Mouse (Mus musculus) T-helper 1 cell (primary cell): Measurements from ENCODE around the gene Gm48552.

ENCODE experiments used
- in situ Hi-C: fragments of 300-600 bp; cut with MboI, MseI; formaldehyde crosslinking; loops from one replicate; pipeline ENCODE4 v1.15.1; 2025; ENCODE audit warnings: high pct_unique_total_duplicates

Gm48552 gene

DNA sequence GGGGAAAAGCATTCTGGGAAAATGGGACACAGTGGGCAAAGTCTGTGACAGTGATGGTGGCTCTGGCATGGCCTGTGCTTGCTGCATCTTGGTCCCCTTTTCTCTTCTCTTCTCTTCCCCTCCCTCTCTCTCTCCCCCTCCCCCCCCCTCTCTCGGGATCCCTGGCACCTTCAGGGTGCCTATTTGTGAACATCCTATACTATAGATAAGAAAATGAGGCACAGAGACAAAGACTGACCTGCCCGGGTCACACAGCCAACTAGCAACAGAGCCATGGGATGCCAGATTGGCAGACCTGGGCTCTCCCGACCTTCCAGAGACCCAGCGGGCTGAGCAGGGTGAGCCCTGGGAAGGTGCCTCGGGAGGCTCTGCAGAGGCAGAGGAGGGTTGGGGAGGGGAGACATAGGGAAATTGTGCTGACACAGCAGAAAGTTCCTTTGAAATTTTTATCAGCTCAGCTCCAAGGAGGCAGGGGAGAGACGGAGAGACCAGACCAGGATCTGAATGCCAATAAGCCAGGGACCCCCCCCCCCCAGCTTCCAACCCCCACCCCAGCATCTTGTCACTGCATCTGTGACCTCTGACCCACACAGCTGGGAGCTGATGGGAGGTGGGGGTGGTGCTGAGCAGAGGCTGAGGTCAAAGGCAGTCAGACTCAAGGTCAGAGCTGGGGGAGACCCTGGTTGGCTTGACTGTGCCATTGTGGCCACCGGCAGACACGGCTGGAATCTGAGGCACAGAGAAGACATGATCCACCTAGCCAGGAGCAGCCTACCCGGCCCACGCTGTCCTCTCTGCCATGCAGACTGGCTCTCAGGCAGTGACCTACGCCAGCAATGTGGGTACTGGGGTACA is 29.6 kb downstream of the Gm48552 start:
- in situ Hi-C loops: no loop called here

DNA sequence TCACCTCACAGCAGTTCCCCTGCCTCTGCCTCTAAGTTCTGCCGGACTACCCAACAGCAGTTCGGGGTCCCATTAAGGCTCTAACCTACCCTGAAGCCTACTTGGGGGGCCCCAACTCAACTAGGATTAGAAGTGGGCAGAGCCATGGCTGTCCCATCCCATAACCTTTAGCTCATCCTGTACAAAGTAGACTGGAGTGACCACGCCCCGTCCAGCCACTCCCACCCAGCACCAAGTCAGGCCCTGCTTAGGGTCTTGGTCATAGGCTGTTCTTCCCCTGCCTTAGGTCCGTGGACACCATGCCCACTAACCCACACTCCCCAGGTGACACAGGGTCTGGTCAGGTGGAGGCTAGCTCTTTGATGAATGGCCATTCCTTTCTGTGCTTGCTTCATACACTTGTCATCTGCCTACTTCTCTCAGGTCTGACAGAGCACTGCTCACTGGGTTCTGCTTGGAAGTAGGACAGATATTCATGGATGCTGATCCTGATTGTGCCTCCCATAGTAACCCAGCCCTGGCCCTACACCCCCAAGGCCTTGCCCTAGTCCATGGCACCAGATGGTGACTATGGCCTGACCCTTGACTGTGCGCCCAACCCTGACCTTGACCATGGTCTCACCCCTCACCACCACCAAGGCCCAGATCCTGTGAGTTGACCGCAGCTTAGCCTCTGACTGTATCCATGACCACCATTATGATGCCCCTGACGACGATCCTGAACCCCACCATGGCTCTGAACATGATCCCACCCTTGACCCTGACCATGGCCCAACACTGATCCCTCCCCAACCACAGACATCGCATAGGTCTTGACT is 30.5 kb downstream of the Gm48552 start:
- in situ Hi-C loops: no loop called here

DNA sequence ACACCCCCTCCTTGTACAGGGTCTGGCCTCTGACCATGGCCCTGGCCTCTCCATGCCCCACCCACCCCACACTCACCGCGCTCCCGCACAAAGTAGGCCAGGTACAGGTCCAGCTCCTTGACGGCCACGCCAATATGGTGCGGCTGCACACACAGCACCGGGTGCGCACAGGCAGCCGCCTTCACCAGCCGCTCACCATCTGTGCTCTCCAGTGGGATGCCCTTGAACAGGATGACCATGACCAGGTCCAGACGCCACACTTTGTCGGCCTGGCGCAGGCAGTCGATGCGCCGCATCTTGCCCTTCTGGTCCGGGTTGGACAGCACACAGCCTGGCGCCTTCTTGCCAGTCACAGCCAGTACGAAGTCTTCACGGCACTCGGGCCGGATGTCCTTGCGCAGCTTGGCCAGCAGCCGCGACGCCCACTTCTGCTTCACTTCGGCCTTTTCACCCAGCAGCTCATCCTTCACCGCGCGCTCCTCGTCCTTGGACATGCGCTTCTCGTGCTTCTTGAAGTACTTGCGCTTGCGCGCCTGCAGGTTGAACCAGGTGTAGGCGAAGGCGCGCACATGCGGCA is 31.5 kb downstream of the Gm48552 start:
- in situ Hi-C loops: no loop called here

DNA sequence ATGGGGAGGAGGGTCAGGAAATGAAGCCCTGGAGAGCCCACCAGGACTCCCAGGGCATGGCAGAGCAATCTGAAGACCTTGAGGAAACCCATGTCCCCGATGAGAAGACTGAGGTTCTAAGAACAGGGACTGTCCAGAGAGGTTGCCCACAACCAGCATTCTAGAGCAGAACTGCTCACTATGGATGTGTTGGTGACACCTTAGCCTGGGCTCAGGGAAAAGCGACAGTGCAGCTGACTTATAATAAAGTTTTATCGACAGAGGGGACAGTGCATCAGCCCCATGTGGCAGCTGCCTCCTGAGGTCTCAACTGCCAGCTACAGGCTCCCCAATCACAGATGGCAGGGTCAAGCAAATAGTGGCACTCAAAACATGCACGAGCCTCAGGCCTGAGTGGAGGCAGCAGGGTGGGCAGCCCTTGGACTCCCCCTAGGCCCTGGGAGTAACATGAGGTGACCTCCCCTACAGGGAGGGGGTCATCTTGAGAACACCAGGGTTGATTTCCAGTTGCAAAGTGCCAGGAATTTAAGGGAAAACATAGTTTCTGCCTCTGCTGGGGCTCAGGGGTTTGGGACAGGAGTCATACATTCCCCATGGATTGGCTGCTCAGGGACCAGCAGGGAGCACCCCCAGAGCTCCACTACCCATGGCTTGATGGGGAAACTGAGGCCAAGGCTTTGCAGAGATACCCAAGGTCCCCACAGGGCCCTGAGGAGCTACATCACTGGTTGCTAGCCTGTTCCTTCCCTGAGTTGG is 32.4 kb downstream of the Gm48552 start:
- in situ Hi-C loops: no loop called here

DNA sequence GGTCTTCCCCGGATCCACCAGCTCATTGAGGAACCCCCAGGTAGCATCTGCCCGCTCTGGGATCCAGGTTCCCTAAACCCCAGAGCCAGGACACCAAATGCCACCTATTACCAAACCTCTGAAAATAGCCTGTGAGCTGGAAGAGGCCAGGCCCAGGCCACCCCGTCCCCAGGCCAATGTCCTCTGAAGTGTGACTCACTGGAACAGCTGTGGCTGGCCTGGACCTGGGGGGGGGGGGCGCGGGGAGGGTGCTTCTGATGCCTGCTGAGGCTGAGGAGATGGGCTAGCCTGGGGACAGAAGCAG is 32.9 kb downstream of the Gm48552 start:
- in situ Hi-C loops: no loop called here

DNA sequence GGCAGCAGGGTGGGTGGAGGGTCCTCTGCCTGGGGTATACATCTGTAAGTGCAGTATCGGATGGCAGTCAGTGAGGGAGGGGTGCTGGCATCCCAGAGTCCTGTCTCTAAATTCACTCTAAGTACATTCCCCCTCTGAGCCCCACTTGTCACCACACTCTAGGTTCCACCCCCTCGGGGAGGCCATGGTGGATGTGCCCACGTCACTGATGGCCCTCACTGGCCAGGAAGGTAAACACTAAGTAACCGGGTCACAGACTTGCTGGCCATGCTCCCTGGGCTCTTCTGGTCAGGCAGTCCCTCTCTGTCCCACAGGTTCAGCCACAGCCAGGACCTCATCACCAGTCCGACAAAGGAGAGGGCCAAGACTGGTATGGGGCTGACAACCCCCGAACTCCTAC is 33.4 kb downstream of the Gm48552 start:
- in situ Hi-C loops: no loop called here

DNA sequence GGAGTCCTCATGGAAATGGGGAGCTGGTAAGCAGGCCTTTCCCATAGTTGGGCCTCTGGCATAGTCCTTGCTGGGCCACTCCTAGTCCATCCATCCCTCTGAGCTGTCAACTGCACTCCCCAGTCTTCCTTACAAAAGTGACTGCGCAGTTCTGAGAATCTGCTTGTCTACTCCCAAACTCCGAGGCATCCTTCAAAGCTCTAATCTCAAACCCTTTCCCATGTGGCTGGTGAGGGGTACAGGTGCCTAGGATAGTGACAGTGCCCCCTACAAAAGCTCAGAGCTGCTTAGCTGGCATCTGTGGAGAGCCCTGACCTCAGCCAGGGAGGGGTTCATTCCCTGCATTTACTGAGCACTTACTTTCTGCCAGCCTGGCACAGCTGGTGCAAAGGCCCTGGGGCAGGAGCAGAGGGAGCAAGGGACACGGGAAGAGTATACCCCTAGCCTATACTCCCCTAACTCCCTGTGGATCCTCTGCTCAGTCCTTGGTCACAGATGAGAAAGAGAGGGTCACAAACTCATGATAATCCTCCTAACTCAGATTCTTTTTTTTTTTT is 33.9 kb downstream of the Gm48552 start:
- in situ Hi-C loops: no loop called here

DNA sequence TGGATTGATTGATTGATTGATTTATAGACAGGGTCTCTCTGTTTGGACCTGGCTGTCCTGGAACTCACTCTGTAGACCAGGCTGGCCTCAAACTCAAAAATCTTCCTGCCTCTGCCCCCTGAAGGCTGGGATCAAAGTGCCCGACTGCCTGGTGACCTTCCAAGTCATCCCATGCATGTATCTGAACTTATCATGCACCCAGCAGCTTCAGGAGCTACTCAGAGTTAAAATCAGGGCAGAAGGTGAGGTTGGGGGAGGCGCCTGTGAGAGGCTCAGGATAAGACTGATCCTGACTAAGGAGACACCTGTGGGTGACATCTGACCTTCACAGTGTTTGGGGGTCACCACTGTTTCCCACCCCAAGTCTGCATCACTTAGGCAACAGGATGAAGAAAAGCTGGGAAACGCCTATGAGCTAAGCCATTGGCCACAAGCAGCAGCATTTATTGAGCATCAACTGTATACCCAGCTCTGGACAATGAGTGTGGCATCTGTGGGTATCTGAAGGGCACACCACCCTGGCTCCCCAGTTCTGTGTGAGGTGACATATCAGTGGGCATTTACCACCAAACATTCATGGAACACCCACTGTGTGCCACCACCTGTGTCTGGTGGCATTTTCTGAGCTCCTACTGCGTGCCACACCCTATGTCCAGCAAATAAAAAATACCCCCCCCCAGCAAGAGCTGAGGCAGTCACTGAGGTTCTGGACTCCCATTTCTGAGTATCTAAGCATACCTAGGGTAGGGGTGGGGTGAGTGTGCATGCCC is 34.9 kb downstream of the Gm48552 start:
- in situ Hi-C loops: no loop called here

DNA sequence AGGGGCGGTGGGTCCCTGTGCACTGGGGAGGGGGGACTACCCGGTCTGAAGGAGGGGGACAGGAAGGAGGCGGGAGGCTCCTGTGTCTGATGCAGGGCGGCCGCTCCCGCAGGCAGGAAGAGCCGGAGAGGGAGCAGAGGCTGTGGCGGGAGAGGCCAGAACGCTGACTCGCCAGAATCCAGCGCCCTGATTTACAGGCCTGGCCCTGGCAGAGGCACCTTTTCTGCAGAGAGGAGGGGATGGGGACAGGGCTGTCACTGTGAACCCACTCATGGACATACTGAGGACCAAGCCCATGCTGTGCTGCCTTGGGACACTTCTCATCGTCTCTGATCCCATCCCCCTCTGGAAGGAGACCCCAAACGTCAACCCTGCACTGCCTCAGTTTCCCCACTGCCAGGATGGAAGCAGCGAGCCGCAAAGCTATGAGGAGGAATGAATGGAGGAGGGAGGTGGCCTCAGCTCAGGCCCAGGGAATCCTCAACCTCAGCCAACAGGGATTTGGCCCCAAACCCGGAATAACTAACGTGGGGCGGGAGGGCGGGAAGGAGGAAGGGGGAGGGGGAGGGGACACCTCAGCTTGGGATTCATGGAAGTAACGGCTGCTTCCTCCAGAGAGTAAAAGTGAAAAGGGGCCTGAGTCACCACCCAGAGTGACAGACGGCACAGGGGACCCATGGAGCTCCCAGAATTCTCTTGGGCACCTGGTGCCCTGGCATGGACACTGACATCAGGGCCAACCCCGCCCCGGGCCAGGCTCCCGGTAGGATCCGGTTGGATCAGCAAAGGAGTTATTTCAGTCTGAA is 35.6 kb downstream of the Gm48552 start:
- in situ Hi-C loops: no loop called here

DNA sequence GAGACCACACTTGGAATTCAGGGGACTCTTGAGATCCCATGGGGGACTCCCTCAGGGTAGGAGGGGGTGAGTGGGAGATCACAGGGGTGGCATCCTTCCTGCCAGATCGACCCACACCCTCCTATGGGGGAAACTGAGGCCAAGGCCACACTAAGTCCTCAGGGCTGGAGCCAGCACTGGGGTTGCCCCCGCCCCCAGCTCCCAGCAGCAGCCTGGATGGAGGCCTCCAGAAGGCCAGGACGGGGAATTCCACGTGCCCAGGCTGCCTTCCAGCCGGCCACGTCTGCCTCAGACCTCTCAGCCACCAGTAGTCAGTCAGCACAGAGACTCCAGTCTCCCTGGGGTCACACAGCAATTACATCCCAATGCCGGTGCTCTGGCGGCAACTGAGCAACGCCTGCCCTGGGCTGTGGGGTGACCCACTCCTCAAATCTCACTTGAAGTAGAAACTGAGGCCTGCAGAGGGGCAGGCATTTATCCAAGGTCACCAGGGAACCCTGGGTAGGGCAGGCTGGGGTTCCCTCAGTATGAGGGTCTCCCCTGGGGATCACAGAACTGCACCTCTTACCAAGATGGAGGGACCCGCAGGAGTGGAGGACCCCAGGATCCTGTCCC is 36.5 kb downstream of the Gm48552 start:
- in situ Hi-C loops: no loop called here

DNA sequence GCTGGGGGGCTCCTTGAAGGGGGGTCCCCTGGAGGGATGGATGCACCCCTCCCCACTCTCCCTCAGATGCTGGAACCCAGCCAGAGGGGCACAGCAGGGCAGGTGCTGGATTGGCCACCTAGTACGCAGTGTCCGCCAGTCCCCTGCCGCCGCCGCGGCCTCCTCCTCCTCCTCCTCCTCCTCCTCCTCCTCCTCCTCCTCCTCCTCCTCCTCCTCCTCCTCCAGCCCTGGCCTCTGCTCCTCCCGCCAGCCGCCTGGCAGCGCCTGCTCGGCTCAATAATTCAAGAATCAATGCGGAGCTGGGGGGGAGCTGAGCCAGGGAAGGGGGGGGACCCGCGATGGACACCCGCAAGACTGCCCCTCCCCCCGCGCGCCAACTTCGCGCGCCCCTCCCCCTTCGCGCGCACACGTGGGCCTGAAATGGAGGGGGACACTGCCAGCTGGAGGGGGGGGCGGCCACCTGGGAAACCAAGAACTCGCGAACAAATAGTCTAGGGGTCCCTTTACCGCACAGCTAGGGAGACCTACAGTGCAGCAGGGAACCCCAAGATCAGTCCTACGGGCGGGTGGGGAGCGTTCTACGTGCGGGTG is 37.4 kb downstream of the Gm48552 start:
- in situ Hi-C loops: no loop called here

DNA sequence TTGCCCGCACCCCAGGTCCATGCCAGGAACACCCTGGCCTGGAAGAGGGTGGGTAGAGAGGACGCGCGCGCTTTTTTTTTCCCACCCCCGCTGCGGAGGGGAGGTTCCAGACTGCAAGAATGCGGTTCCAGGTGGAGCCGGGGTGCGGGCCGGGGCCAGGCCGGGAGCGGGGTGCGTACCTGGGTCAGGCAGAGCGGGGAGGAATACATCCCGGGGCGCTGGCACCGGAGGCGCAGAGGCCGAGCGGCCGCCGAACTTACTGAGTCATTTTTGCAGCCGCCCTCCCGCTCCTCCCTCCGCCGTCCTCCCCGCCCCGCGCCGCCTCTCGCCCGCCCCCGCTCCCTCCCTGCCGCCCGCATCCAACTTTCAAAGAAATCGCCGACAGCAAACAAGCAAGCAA is 38.1 kb downstream of the Gm48552 start:
- in situ Hi-C loops: no loop called here

DNA sequence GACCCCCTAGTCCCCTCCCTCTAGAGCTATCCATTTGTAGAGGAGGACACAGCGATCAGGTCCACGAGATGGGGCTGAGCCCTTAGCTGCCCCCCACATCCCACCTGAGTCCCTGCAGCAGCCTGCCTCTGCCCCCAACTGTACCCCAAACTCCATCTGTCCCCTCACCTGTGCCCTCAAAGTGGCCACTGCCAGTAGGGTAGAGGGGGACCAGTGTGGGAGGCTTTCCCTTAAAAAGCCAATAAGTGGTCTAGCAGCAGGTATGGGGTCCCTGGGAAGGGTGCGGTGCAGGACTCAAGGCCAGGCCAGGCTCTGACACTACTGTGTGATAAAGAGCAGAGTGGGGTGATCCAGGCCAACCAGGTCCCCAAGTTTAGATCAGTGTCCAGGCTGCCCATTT is 38.5 kb downstream of the Gm48552 start:
- in situ Hi-C loops: no loop called here

DNA sequence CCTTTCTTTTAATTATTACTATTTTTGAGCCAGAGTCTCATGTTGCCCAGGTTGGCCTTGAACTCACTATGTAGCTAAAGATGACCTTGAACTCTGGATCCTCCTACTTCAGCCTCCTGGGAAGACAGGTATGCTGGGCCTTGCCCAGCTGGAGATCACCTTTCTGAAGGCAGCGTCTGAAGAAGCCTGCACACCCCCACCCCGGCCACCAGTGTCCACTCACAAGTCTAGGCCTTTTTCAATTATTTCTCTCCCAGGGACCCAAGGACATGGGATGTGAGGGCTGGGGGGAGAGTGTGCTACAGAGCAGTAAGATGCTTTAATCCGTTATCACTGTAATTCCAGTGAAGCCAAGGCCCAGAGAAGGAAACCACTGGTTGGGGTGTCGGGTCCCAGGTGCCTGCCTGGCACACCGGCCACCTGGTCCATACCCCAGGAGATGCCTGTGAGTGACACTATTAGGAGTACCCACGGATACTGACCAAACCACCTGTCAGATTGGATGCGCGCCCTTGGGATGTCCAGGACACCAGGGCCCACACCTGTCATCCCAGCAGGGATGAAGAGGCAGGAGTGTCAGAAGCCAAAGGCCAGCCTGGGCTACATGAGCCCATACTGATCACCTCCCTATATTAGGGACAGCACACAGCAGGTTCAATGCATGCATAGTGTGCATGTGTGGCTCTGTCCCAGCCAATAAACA is 39.1 kb downstream of the Gm48552 start:
- in situ Hi-C loops: no loop called here

DNA sequence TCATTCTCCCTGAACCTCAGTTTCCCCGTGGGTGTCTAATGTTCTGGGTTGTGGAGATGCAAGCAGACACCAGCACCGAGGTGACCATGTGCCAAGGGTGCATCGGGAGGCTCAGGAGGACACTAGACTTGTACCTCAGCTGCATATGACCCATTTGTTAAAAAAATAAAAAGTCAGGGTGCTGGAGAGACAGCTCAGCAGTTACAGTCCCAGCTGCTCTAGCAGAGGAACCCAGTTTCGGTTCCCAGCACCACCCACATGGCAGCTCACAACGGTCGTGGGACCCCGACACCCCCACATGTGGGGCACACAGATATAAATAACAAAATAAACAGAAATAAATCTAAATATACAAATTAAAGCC is 39.7 kb downstream of the Gm48552 start:
- in situ Hi-C loops: no loop called here

DNA sequence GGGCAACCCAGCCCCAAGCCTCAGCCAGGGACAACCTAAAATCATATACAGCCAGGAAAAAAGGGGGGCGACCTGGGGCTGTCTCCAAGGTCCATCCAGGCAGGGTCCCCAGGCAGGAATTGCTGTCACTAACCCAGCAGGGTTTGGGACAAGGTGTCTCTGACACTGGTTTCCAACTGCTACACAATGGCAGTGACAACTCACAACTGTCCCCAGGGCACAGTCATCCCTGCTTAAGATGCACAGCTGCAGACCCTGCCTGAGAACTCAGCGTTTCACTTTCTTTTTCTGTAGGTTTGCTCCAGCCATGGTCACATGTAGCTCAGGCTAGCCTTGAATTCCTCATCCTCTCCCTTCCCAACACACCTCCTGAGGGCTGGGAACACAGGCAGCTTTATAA is 40.3 kb downstream of the Gm48552 start:
- in situ Hi-C loops: no loop called here

DNA sequence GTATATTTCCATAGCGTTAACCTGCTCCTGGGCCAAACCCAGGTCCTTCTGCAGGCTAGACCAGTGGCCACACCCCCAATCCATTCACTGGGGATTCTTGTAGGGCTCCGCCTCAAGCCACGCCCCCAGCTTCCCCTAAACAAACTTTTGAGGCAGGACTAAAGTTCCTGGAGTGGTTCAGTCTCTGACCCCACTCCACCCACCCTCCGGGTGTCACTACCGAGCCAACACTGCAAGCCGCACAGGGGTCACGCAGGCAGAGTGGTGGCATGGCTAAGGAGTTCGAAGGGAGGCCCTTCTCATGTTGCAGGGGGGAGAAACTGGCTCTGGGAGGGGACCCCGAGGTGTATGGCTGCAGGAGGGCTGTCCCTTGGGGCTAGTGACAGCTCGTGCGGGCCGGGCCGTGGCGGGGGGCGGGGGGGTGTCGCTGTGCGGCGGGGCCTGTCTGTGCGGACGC is 40.8 kb downstream of the Gm48552 start:
- in situ Hi-C loops: no loop called here

DNA sequence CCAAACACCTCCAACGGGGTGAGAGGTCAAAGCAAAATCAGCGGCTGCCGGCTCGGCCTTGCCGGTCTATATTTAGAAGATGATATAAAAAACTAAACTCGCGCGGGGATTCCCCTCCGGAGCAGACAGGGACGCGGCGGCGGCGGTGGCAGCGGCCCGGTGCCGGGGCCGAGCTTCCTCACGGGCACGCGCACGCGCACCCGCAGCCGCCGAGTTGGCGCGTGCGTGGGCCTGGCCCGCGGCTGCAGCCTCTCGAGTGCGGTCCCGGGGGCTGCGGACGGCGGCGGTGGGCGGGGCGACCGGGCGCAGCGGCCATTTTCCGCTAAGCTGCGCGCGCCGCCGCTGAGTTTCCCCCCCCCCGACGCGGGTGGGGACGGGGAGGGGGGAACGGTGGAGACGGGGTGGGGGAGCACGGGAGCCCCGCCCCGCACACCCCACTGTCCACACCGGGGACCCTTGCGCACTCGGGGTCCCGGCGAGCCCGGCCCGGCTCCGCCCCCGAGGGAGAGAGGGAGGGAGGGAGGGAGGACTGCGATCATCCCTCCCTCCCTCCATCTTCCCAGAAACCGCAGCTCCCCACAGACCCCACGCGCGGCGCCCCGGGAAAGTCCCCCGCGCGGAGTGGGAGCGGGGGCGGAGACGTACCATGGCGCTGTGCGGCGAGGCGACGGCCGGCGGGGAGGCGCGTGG is 41.5 kb downstream of the Gm48552 start:
- in situ Hi-C loops: no loop called here
